Mouse (Mus musculus) neutrophil, adult 59 days (primary cell): Measurements from ENCODE around the gene Mdn1. TPM values are rescaled to one million over a fixed set of nuclear protein-coding genes. Genes with fewer than 3 reads are reported as not detected.

ENCODE experiments used
- total RNA-seq, 2 experiments: library from RNA; stranded (reverse); gene quantifications; 1 replicate in 1 of 2; 2 replicates in 1 of 2; pipeline ENCODE4 v1.2.4; 2023

The Mdn1 gene
- total RNA-seq: 10 to 100 TPM; 10.7 to 11.3 TPM

DNA sequence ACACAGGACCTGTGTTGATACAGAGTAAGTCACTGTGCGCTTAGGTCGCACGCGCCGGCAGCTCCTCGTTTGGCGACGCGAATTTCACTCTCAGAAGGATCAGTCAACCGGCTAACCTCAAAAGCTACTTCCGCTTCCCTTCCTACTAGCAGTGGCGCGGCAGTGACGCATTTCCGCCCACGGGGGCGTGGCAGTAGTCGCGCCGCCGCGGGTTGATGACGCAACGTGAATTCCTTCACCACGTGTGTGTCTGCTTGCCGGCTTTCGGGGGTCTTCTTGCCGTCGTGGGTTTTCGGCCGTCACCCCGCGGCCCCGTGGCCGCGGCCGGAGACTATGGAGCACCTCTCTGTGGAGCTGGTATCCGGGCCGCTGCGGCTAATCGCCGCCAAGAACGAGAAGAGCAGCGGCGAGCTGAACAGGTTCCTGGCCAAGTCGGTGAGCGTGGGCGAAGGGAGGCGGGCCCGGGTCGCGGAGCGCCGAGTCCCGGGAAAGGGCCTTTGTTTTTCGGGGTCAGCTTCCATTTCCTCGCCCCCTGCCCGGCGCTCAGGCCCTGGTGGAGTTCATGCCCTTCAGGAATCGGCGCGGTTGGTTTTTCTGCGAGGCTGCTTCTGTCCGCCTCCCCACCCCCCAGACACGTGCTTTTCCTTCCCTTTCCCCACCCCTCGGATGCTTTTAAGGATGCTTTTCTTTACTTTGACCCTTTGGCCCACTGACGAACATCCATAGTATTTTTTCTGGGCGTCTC lies at the start of gene Mdn1:
Mdn1 (plus strand) TSS at position 202 of the 745 bp plus-strand sequence.

DNA sequence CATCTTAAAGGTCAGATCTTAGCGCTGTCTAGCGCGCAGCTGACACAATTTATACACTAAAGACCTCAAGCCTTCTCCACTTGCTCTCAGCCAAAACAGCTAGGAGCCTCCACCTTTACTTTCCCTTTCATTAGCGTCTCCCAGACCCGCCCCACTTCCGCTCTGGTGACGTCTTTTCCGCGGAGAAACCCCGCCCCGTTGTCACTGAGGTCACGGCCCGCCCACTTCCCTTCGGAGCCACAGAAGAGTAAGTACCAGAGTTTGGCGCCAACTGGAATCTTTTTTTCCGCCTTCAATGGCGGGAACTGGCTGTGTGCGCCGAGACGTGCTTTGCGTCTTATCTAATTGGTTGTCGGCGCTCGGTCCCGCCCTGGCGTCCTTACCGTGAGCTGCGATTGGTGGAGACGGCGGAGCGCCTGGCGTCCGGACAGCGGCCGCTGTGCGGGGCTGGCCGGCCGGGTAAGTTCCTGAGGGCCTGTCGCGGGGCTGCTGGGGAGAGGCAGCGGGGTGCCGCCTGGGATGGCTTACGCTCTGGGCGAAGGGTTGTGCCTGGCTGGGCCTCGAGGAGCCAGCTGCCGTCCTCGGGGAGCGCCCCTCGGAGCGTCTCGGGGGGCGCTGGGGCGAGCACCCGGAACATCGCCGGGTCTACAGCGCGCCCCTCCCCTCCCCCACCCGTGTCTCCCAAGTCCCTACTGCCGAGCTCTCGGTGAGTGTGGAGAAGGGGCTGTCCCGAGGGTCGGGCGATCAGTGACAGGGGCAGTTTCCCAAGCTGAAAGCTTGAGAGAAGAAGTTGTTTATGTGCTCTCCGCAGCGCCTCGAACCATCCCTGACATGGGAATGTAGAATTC lies 41.7 kb upstream of the Mdn1 start, which contains the start of gene Casp8ap2:
Casp8ap2 (plus strand) TSS at position 418 of the 848 bp plus-strand sequence.

DNA sequence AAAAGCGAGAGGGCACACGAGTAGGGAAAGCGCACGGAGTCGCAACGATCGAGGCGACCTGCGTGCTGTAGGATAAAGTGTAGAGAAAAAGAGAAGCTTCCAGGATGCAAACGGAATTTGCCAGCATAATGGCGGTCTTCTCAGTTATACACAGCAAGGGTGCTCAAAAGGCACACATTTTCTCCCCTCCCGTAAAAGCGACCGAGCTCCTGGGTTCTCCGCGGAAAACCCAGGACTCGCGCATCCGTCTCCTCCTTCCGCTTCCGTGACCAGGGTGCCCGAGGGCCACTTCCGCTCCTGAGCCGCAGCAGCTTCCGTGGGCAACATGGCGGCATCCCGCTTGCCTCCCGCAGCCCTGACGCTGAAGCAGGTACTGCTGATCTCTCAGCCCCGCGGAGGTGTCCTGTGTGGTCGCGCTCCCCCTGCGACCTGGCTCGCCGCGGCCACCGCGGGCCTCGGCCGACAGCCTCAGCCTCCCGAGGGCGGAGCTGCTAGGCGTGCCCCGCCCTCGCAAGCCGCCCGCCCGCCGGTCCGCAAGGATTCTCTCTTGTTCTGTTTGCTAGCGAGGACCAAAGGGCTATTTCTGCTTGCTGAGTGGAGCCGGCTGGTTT lies 143.2 kb downstream of the Mdn1 start, which contains the start of gene Lyrm2:
Lyrm2 (plus strand) TSS at position 288 of the 611 bp plus-strand sequence.

Other genes starting within 250 kb of the Mdn1 start
- gene Gja10, start 54.4 kb upstream of the Mdn1 start, total RNA-seq: not detected
- 10 to 100 TPM; 12.2 to 13.1 TPM for gene Casp8ap2, start 41.7 kb upstream of the Mdn1 start, total RNA-seq
- gene Lyrm2, start 143.1 kb downstream of the Mdn1 start, total RNA-seq: 10 to 100 TPM; 27.1 to 31.4 TPM